Mouse (Mus musculus) heart, embryonic 15.5 days (tissue): ENCODE data around the gene Gm11213. TPM values are rescaled to one million over a fixed set of nuclear protein-coding genes. Genes with fewer than 3 reads are reported as not detected.

Experiments
- ATAC-seq: fragments of 200-750 bp; cut with Nextera tagmentation; replicated peaks from 2 replicates; pipeline ENCODE4 v1.8.0; 2017; ENCODE audit warnings: low read depth, moderate TSS enrichment; ENCODE audit not compliant: insufficient number of reproducible peaks, insufficient read depth, low FRiP score
- H3K27ac ChIP-seq: fragments of 300-500 bp; sonication (generic); 2 replicates; pipeline ENCODE4 v1.5.1; 2015; ENCODE audit warnings: mild to moderate bottlenecking, inconsistent platforms
- H3K27me3 ChIP-seq: fragments of 300-500 bp; sonication (generic); 2 replicates; pipeline ENCODE4 v1.6.1; 2015; ENCODE audit warnings: inconsistent platforms
- H3K36me3 ChIP-seq: fragments of 300-500 bp; sonication (generic); 2 replicates; pipeline ENCODE4 v1.6.1; 2015; ENCODE audit warnings: mild to moderate bottlenecking, inconsistent platforms
- H3K4me1 ChIP-seq: fragments of 300-500 bp; sonication (generic); replicated peaks from 2 replicates; pipeline ENCODE4 v1.6.1; 2015; ENCODE audit warnings: inconsistent platforms
- H3K4me2 ChIP-seq: fragments of 300-500 bp; sonication (generic); 2 replicates; pipeline ENCODE4 v1.6.1; 2015; ENCODE audit warnings: inconsistent platforms, mild to moderate bottlenecking, moderate library complexity
- H3K4me3 ChIP-seq: fragments of 300-500 bp; sonication (generic); 2 replicates; pipeline ENCODE4 v1.5.1; 2015; ENCODE audit warnings: mild to moderate bottlenecking, inconsistent platforms
- H3K9ac ChIP-seq: fragments of 300-500 bp; sonication (generic); 2 replicates; pipeline ENCODE4 v1.6.1; 2015; ENCODE audit warnings: mild to moderate bottlenecking, inconsistent platforms
- H3K9me3 ChIP-seq: fragments of 300-500 bp; sonication (generic); replicated peaks from 2 replicates; pipeline ENCODE4 v1.6.1; 2016; ENCODE audit warnings: inconsistent platforms
- WGBS: fragments of 180-500 bp; shearing (Covaris S2); methylation state at CpG from one replicate; pipeline ENCODE4 v1.1.7; 2015; ENCODE audit warnings: mixed read lengths; 5-methylcytosine and 5-hydroxymethylcytosine counted together
- polyA plus RNA-seq: library from polyadenylated mRNA; unstranded; fragments of >200 nt; fragmentation: Nextera tagmentation; extraction: Ambion mirVana; gene quantifications from 2 replicates; pipeline ENCODE4 v1.2.1, GENCODE M21; 2015

The Gm11213 gene
- not detected in 2 replicates for polyA plus RNA-seq

DNA sequence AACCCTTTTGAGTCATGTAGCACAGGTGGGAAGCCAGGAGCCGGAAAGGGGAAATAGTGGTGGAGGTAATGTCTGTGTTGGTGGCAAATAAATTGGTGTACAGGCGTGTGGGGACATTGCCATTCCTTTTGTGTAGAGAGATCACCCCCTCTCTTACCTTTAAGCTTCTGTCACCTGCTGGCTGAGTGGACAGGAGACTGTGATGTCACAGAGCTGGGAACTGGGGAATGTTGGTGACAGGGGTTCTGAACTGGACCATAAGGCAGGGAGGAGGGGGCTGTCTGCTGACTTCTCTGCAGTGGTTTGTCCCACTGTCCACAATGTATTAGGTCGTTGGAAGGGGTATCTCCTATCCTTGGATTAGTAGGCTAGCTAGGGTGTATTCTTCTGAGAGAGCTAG is at the start of gene Gm11213:
Gm11213 (minus strand) TSS at position 317 of the 400 bp plus-strand sequence.
- Histone ChIP-seq H3K9ac (no peak within 1 kb of the TSS), H3K9me3 (no peaks in the 10 kb centered on the region), H3K27ac (peak within 1 kb of the TSS; percentile 66), H3K36me3 (no peaks in the 10 kb centered on the region), H3K27me3 (no peaks in the 10 kb centered on the region), H3K4me2 (no peak within 1 kb of the TSS), H3K4me1 (peaks cover 7% of the 10 kb centered on the region; the same call in 1 of the 2 replicates), H3K4me3 (no peak within 1 kb of the TSS)
- ATAC-seq: no peak
- 76% methylated on average over 3 of the region's 3 CpGs for WGBS

GRCm38 (mm10) chr4:63654381-63654780 is 49.3 kb upstream of the Gm11213 start:
- Histone ChIP-seq H3K27ac (no peak overlapping the region), H3K36me3 (no peaks in the 10 kb centered on the region), H3K27me3 (no peaks in the 10 kb centered on the region), H3K9ac (no peak overlapping the region), H3K4me3 (no peak overlapping the region), H3K4me2 (no peak overlapping the region), H3K4me1 (no peaks in the 10 kb centered on the region), H3K9me3 (no peaks in the 10 kb centered on the region)
- WGBS: 89% methylated on average over 1 of the region's 1 CpGs
- ATAC-seq: no peak

DNA sequence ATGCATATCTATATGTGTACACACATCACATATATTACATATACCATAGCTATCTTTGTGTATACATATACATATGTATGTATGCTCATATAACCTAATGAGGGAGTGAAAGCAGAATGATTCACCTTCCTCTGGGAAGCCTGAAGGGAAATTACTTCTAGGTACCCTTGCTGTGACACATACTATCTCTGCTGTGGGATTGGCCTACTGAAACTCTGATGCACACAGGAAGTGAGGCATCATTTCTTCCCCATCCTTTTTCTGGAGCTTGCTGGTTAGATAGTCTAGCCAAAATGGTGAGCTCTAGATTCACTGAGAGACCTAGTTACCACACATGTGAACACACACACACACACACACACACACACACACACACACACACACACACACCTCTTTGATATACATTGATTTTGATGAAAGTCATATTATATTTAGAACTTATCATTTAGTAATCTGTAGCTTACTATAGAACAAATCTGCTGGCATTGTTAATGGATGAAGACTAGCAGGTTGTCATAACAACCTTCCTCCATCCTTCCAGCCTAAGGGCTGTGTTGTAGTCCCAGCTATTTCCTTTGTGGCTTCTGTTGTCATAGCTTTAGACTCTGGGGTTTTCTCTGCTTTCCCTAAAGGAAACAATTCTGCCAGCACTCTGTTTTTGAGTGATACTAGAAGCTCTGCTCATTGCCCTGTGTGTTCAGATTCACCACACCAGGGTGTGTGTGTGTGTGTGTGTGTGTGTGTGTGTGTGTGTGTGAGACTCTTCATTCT is 39.1 kb upstream of the Gm11213 start:
- Histone ChIP-seq H3K4me2 (no peak overlapping the region), H3K9me3 (no peaks in the 10 kb centered on the region), H3K27me3 (no peaks in the 10 kb centered on the region), H3K4me3 (no peak overlapping the region), H3K4me1 (no peaks in the 10 kb centered on the region), H3K27ac (no peak overlapping the region), H3K9ac (no peak overlapping the region), H3K36me3 (no peaks in the 10 kb centered on the region)
- ATAC-seq: no peak

DNA sequence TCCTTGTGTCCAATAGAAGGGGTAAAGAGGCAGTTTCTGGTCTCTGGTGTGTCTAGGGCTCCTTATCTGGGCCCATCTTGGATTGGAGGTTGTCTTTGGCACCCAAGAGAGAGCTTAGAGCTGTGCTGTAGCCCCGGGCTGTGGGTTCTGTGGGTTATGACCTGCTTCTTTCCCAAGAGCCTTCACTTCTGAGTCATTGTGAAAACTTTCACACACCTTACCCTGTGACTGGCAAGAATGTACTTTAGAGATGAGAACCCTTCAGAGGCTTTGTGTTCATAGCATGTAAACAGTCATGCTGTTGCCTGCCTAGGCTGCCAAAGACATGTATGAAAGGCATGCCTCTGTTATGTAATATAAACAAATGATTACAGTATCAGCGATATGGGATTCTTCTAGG is 34.8 kb upstream of the Gm11213 start:
- ATAC-seq: no peak

GRCm38 (mm10) chr4:63638603-63639002 is 33.5 kb upstream of the Gm11213 start:
- no peak overlapping the region for H3K4me2 ChIP-seq
- H3K9me3 ChIP-seq: no peaks in the 10 kb centered on the region
- no peak overlapping the region for H3K9ac ChIP-seq
- ATAC-seq: no peak
- H3K27ac ChIP-seq: no peak overlapping the region
- no peak overlapping the region for H3K4me3 ChIP-seq
- no peaks in the 10 kb centered on the region for H3K36me3 ChIP-seq
- 51% methylated on average over 1 of the region's 1 CpGs for WGBS
- H3K4me1 ChIP-seq: no peaks in the 10 kb centered on the region
- H3K27me3 ChIP-seq: no peaks in the 10 kb centered on the region

More for the DNA sequence above, 34.8 kb upstream of the Gm11213 start:
- Histone ChIP-seq H3K4me2 (no peak overlapping the region), H3K9ac (no peak overlapping the region), H3K36me3 (no peaks in the 10 kb centered on the region), H3K27me3 (no peaks in the 10 kb centered on the region), H3K4me1 (no peaks in the 10 kb centered on the region), H3K27ac (no peak overlapping the region), H3K9me3 (no peaks in the 10 kb centered on the region), H3K4me3 (no peak overlapping the region)
- 63% methylated on average over 2 of the region's 2 CpGs for WGBS

- H3K36me3 ChIP-seq: no peaks in the 10 kb centered on the region
- no peak overlapping the region for H3K4me2 ChIP-seq
- no peak overlapping the region for H3K9ac ChIP-seq
- H3K4me1 ChIP-seq: no peaks in the 10 kb centered on the region
- no peaks in the 10 kb centered on the region for H3K27me3 ChIP-seq
- no peak overlapping the region for H3K27ac ChIP-seq
- ATAC-seq: no peak
- whole genome bisulfite sequencing: 65% methylated on average over 2 of the region's 2 CpGs
- H3K9me3 ChIP-seq: no peaks in the 10 kb centered on the region
- no peak overlapping the region for H3K4me3 ChIP-seq
Observed at GRCm38 (mm10) chr4:63633181-63633580, 28.1 kb upstream of the Gm11213 start.

DNA sequence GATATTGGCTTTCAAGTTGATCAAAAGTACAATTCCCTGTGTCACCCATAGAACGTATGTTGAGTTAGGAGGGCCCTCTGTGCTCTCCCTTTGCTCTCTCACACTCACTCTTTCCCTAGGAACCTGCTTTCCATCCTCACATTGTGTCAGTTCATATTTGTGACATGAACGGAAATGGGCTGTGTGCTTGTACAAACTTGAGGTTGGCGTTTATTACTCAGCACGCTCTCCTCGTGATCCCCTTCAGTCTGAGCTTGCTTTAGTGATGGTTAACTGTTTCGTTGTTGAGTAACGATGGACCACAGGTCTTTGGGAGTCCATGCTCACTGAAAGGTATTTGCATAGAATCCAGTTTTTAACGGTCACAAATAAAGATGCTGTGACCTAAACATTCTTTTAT is 22.1 kb upstream of the Gm11213 start:
- no peak overlapping the region for H3K4me3 ChIP-seq
- no peak overlapping the region for H3K9ac ChIP-seq
- H3K4me2 ChIP-seq: no peak overlapping the region
- 83% methylated on average over 8 of the region's 8 CpGs for WGBS
- H3K27me3 ChIP-seq: no peaks in the 10 kb centered on the region
- no peak for ATAC-seq
- no peaks in the 10 kb centered on the region for H3K4me1 ChIP-seq
- no peaks in the 10 kb centered on the region for H3K9me3 ChIP-seq
- no peak overlapping the region for H3K27ac ChIP-seq
- H3K36me3 ChIP-seq: no peaks in the 10 kb centered on the region

- Histone ChIP-seq H3K4me3 (no peak overlapping the region), H3K27me3 (no peaks in the 10 kb centered on the region), H3K9me3 (no peaks in the 10 kb centered on the region), H3K9ac (no peak overlapping the region), H3K4me1 (no peaks in the 10 kb centered on the region), H3K36me3 (no peaks in the 10 kb centered on the region), H3K27ac (no peak overlapping the region), H3K4me2 (no peak overlapping the region)
- 48% methylated on average over 3 of the region's 3 CpGs for WGBS
- ATAC-seq: no peak
Observed at GRCm38 (mm10) chr4:63625563-63626080, 20.6 kb upstream of the Gm11213 start.

- Histone ChIP-seq H3K4me1 (no peaks in the 10 kb centered on the region), H3K9me3 (no peaks in the 10 kb centered on the region), H3K27ac (no peak within 1 kb of the TSS), H3K9ac (no peak within 1 kb of the TSS), H3K27me3 (no peaks in the 10 kb centered on the region), H3K4me3 (no peak within 1 kb of the TSS), H3K4me2 (no peak within 1 kb of the TSS), H3K36me3 (no peaks in the 10 kb centered on the region)
- no peak for ATAC-seq
- WGBS: 59% methylated on average over 5 of the region's 5 CpGs
Observed at GRCm38 (mm10) chr4:63622378-63622835, 17.3 kb upstream of the Gm11213 start, which contains the start of gene Tex48. Tex48 (minus strand) TSS chr4:63622428.

GRCm38 (mm10) chr4:63621861-63622260 is 16.8 kb upstream of the Gm11213 start:
- no peak overlapping the region for H3K9ac ChIP-seq
- 66% methylated on average over 2 of the region's 2 CpGs for WGBS
- H3K4me1 ChIP-seq: no peaks in the 10 kb centered on the region
- no peak overlapping the region for H3K27ac ChIP-seq
- H3K9me3 ChIP-seq: no peaks in the 10 kb centered on the region
- H3K27me3 ChIP-seq: no peaks in the 10 kb centered on the region
- H3K36me3 ChIP-seq: no peaks in the 10 kb centered on the region
- no peak overlapping the region for H3K4me2 ChIP-seq
- H3K4me3 ChIP-seq: no peak overlapping the region
- ATAC-seq: no peak

- H3K9me3 ChIP-seq: no peaks in the 10 kb centered on the region
- 69% methylated on average over 7 of the region's 7 CpGs for WGBS
- H3K4me1 ChIP-seq: peaks cover 7% of the 10 kb centered on the region; the same call in 1 of the 2 replicates
- H3K9ac ChIP-seq: no peak overlapping the region
- H3K36me3 ChIP-seq: no peaks in the 10 kb centered on the region
- no peak overlapping the region for H3K4me3 ChIP-seq
- H3K27ac ChIP-seq: no peak overlapping the region
- H3K4me2 ChIP-seq: no peak overlapping the region
- ATAC-seq: no peak
- no peaks in the 10 kb centered on the region for H3K27me3 ChIP-seq
Observed at GRCm38 (mm10) chr4:63608391-63608790, 3.3 kb upstream of the Gm11213 start.

DNA sequence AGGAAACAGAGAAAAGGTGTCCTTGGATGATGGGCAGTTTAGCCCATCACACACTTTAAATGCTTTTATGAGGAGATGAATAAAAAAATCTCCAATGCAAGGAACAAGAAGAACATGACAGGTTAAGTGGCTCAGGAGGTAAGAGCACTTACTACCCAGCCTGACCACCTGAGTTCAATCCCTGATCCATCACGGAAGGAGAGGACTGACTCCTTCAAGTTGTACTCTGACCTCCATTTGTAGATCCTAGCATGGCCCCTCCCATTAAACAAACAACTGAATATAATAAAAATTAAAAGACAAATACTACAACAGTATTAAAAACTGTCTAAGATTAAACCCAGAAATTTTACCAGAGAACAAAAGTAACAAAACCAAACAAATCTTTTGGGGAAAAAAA is 907 bp upstream of the Gm11213 start:
- no peak for ATAC-seq
- H3K4me1 ChIP-seq: peaks cover 7% of the 10 kb centered on the region; the same call in 1 of the 2 replicates

More for the DNA sequence above, 907 bp upstream of the Gm11213 start:
- Histone ChIP-seq H3K36me3 (no peaks in the 10 kb centered on the region), H3K27ac (peak overlapping the region; percentile 66; the same call in 1 of the 2 replicates), H3K9me3 (no peaks in the 10 kb centered on the region), H3K27me3 (no peaks in the 10 kb centered on the region), H3K9ac (no peak overlapping the region), H3K4me3 (no peak overlapping the region), H3K4me2 (no peak overlapping the region)
- 67% methylated on average over 1 of the region's 1 CpGs for WGBS
